Mouse (Mus musculus): ENCODE results near the gene Sardh.

DNA sequence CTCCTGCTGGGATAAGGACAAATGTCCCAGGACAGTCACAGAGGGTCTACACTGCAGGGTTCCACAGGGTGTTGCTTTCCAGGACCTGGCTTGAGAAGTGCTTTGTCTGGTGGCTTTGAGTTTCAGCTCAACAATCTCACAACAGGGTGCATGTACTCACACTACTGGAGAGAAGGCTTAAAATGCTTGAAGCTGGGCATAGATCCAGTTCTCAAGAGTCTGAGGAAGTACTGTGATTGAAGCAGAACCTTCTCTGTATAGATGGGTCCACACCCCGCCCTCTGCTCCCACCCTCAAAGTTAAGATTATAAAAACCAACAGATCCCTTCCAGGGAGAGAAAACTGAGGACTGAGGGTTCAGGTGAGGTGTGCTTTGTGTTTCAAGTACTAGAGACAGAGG, 47.6 kb downstream of the Sardh start:
- no peak for TF ChIP-seq CTCF (IDR thresholded peaks at IDR 0.05; ENCODE audit: low read depth, low read length)
- no peak for TF ChIP-seq POLR2A (IDR thresholded peaks at IDR 0.05; ENCODE audit: insufficient read depth, low read length)
